Mouse (Mus musculus) CH12.LX (cell line): Measurements from ENCODE around the gene 1700010B08Rik. TPM values are rescaled to one million over a fixed set of nuclear protein-coding genes. Genes with fewer than 3 reads are reported as not detected.

Experiments
- DNase-seq: peaks from one replicate; pipeline ENCODE4 v3.0.0-alpha.2; 2013; ENCODE audit errors: extremely low read depth
- H3K27ac ChIP-seq: 2 replicates; pipeline ENCODE4 v1.5.1; 2012; ENCODE audit warnings: low read depth, mild to moderate bottlenecking, control low read depth, moderate library complexity; ENCODE audit not compliant: insufficient read depth
- H3K27me3 ChIP-seq: replicated peaks from 2 replicates; pipeline ENCODE3; 2012; ENCODE audit warnings: inconsistent platforms
- H3K36me3 ChIP-seq, 2 experiments: replicated peaks in 1 of 2; 2 replicates each; pipeline versions ENCODE3 to v1.6.1; 2012; ENCODE audit warnings: inconsistent platforms in 1 of 2, low read length in 1 of 2, mild to moderate bottlenecking in 1 of 2, mixed read lengths in 1 of 2, moderate library complexity in 1 of 2; ENCODE audit not compliant: control insufficient read depth in 1 of 2, insufficient read depth in 1 of 2
- H3K4me1 ChIP-seq, 2 experiments: 2 replicates each; pipeline ENCODE4 v1.6.1; 2012; ENCODE audit warnings: inconsistent platforms in 1 of 2, moderate library complexity in 1 of 2; ENCODE audit not compliant: insufficient read depth in 2 of 2, control insufficient read depth in 1 of 2
- H3K4me2 ChIP-seq: 2 replicates; pipeline ENCODE4 v1.6.1; 2012; ENCODE audit warnings: low read depth, mild to moderate bottlenecking, control low read depth; ENCODE audit not compliant: poor library complexity, insufficient read depth, severe bottlenecking
- H3K4me3 ChIP-seq, 3 experiments: fragments of 150-350 bp in 1 of 3; sonication (generic) in 1 of 3; replicated peaks in 1 of 3; 2 replicates each; pipeline versions ENCODE3 to v1.5.1; 2011 to 2012; ENCODE audit warnings: low read depth in 2 of 3, low read length in 2 of 3, mild to moderate bottlenecking in 2 of 3, moderate library complexity in 2 of 3, control low read depth in 1 of 3, improper control_type of control experiment in 1 of 3, inconsistent platforms in 1 of 3, mixed read lengths in 1 of 3; ENCODE audit not compliant: poor library complexity in 1 of 3
- H3K79me2 ChIP-seq: replicated peaks from 2 replicates; pipeline ENCODE4 v1.6.1; 2012; ENCODE audit warnings: mild to moderate bottlenecking, moderate library complexity; ENCODE audit not compliant: control insufficient read depth, poor library complexity, insufficient read depth, severe bottlenecking; ENCODE audit errors: extremely low read depth
- H3K9ac ChIP-seq: 2 replicates; pipeline ENCODE4 v1.6.1; 2012; ENCODE audit warnings: low read depth, mild to moderate bottlenecking, control low read depth, moderate library complexity; ENCODE audit not compliant: insufficient read depth
- H3K9me3 ChIP-seq: replicated peaks from 2 replicates; pipeline ENCODE3; 2012; ENCODE audit warnings: low read length, inconsistent platforms, mixed read lengths
- CHD1 ChIP-seq: IDR thresholded peaks from 2 replicates; pipeline ENCODE4 v1.6.1; 2012; ENCODE audit warnings: low read depth, low read length, improper control_type of control experiment, inconsistent platforms
- CHD2 ChIP-seq: IDR thresholded peaks from 2 replicates; pipeline ENCODE4 v1.6.1; 2011; ENCODE audit warnings: low read length, improper control_type of control experiment
- CTCF ChIP-seq, 2 experiments: IDR thresholded peaks in 1 of 2; conservative IDR thresholded peaks in 1 of 2; 2 replicates each; pipeline ENCODE4 v1.5.1; 2011 to 2012; ENCODE audit warnings: low read depth in 2 of 2, low read length in 2 of 2, improper control_type of control experiment in 1 of 2, inconsistent platforms in 1 of 2, mild to moderate bottlenecking in 1 of 2, moderate library complexity in 1 of 2
- E2F4 ChIP-seq: IDR thresholded peaks from 2 replicates; pipeline ENCODE4 v1.6.1; 2011; ENCODE audit warnings: low read depth, low read length, improper control_type of control experiment; ENCODE audit not compliant: insufficient replicate concordance
- EP300 ChIP-seq: IDR thresholded peaks from 2 replicates; pipeline ENCODE4 v1.6.1; 2011; ENCODE audit warnings: low read length, improper control_type of control experiment
- ETS1 ChIP-seq: conservative IDR thresholded peaks from 2 replicates; pipeline ENCODE4 v1.6.1; 2012; ENCODE audit warnings: low read depth, mild to moderate bottlenecking, inconsistent platforms, low read length, improper control_type of control experiment, moderate library complexity
- IRF4 ChIP-seq: IDR thresholded peaks from 2 replicates; pipeline ENCODE4 v1.6.1; 2014; ENCODE audit warnings: low read depth, mild to moderate bottlenecking, inconsistent platforms, low read length, improper control_type of control experiment
- JUN ChIP-seq: IDR thresholded peaks from 2 replicates; pipeline ENCODE4 v1.6.1; 2011; ENCODE audit warnings: low read depth, mild to moderate bottlenecking, low read length, improper control_type of control experiment, moderate library complexity; ENCODE audit not compliant: insufficient read depth
- JUND ChIP-seq: conservative IDR thresholded peaks from 2 replicates; pipeline ENCODE4 v1.6.1; 2011; ENCODE audit warnings: low read depth, low read length, improper control_type of control experiment
- KAT2A ChIP-seq: IDR thresholded peaks from 2 replicates; pipeline ENCODE4 v1.6.1; 2012; ENCODE audit warnings: low read length, improper control_type of control experiment, inconsistent platforms; ENCODE audit not compliant: insufficient replicate concordance
- MAX ChIP-seq: IDR thresholded peaks from 2 replicates; pipeline ENCODE4 v1.6.1; 2011; ENCODE audit warnings: low read length, improper control_type of control experiment
- MAZ ChIP-seq: IDR thresholded peaks from 2 replicates; pipeline ENCODE4 v1.6.1; 2012; ENCODE audit warnings: low read depth, mild to moderate bottlenecking, inconsistent platforms, low read length, improper control_type of control experiment, moderate library complexity
- MEF2A ChIP-seq: IDR thresholded peaks from 2 replicates; pipeline ENCODE4 v1.6.1; 2014; ENCODE audit warnings: low read depth, mild to moderate bottlenecking, inconsistent platforms, low read length, improper control_type of control experiment, borderline replicate concordance
- MXI1 ChIP-seq: IDR thresholded peaks from 2 replicates; pipeline ENCODE4 v1.6.1; 2011; ENCODE audit warnings: mild to moderate bottlenecking, low read depth, low read length, improper control_type of control experiment
- MYC ChIP-seq: IDR thresholded peaks from 2 replicates; pipeline ENCODE4 v1.6.1; 2011; ENCODE audit warnings: low read depth, mild to moderate bottlenecking, improper control_type of control experiment, low read length
- NELFE ChIP-seq: IDR thresholded peaks from 2 replicates; pipeline ENCODE4 v1.6.1; 2011; ENCODE audit warnings: low read depth, low read length, improper control_type of control experiment
- PAX5 ChIP-seq: IDR thresholded peaks from 2 replicates; pipeline ENCODE4 v1.6.1; 2012; ENCODE audit warnings: low read length, inconsistent platforms, mixed read lengths
- POLR2AphosphoS2 ChIP-seq: IDR thresholded peaks from 2 replicates; pipeline ENCODE4 v1.6.1; 2011; ENCODE audit warnings: low read depth, low read length, improper control_type of control experiment
- RCOR1 ChIP-seq: conservative IDR thresholded peaks from 2 replicates; pipeline ENCODE4 v1.6.1; 2012; ENCODE audit warnings: low read depth, mild to moderate bottlenecking, inconsistent platforms, low read length, improper control_type of control experiment
- TBP ChIP-seq: conservative IDR thresholded peaks from 2 replicates; pipeline ENCODE4 v1.6.1; 2011; ENCODE audit warnings: low read depth, low read length, improper control_type of control experiment
- TCF12 ChIP-seq: IDR thresholded peaks from 2 replicates; pipeline ENCODE4 v1.6.1; 2014; ENCODE audit warnings: low read depth, mild to moderate bottlenecking, inconsistent platforms, low read length, improper control_type of control experiment
- UBTF ChIP-seq: IDR thresholded peaks from 2 replicates; pipeline ENCODE4 v1.6.1; 2012; ENCODE audit warnings: low read depth, mild to moderate bottlenecking, inconsistent platforms, low read length, improper control_type of control experiment, moderate library complexity
- ZKSCAN1 ChIP-seq: IDR thresholded peaks from 2 replicates; pipeline ENCODE4 v1.6.1; 2012; ENCODE audit warnings: low read depth, inconsistent platforms, low read length, improper control_type of control experiment, borderline replicate concordance
- ZNF384 ChIP-seq: IDR thresholded peaks from 2 replicates; pipeline ENCODE4 v1.6.1; 2012; ENCODE audit warnings: low read depth, low read length, improper control_type of control experiment, inconsistent platforms
- dilution Hi-C: fragments of 300-500 bp; cut with MboI; formaldehyde crosslinking; loops from 2 replicates; pipeline ENCODE4 v1.14.3; 2020; ENCODE audit warnings: low sequenced_read_pairs; ENCODE audit not compliant: extremely low pct_unique_long_range_greater_than_20kb, extremely low pct_ligation_motif_present
- in situ Hi-C: fragments of 300-500 bp; cut with MboI; formaldehyde crosslinking; loops from 3 replicates; pipeline ENCODE4 v1.14.3; 2019; ENCODE audit warnings: low sequenced_read_pairs, low pct_ligation_motif_present, low pct_unique_long_range_greater_than_20kb, mixed read lengths
- polyA plus RNA-seq: library from polyadenylated mRNA; unstranded; fragments of >175 nt; gene quantifications from 2 replicates; pipeline ENCODE4 v1.2.1, GENCODE M21; 2012; ENCODE audit warnings: low read depth; ENCODE audit not compliant: insufficient read length
- total RNA-seq, 2 experiments: library from RNA; depleted of rRNA; stranded (reverse); fragments of 300-350 nt in 1 of 2; fragments of >200 nt in 1 of 2; gene quantifications; 2 replicates each; pipeline ENCODE4 v1.2.3; 2012 to 2014

1700010B08Rik gene
- total and polyA plus RNA-seq, 3 experiments, result not detected

DNA sequence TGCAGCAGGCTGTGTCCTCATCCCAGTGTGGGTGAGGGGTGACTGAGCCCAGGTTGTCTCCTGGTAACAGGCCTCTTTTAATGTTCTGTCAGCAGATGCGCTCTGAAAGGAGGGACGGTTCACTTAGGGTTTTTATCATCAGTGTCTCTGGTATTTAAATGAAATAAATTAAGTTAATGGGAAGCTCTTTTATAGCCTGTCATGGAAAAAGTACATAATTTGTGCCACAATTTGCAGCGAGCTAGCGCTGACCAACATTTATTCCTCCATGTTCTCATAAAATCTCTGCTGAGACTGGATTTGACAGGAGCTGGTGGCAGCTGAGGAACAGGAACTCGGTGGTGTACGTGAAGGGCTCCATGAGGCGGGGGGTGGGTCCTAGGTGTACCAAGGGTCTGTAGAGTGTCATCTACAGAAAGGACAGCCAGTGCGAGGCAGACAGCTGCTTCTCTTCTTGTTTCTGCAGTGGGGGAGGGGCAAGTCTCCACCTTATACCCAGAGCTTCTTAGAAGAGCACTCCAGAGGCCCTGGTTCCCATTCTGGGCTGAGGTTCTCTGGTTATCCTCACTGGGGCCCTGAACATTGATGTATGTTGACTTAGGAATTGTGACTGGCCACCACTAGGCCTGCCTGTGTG lies 48.9 kb downstream of the 1700010B08Rik start:
- peak; percentile 27 for DNase-seq
- Histone ChIP-seq H3K9me3 (no peaks in the 10 kb centered on the region), H3K36me3 (peaks cover 18 to 78% of the 10 kb centered on the region in 2 experiments), H3K27me3 (no peaks in the 10 kb centered on the region), H3K27ac (no peak overlapping the region), H3K79me2 (no peaks in the 10 kb centered on the region), H3K4me2 (no peak overlapping the region), H3K4me1 (peaks cover 12 to 51% of the 10 kb centered on the region in 2 experiments), H3K4me3 (no peak overlapping the region), H3K9ac (no peak overlapping the region)
- dilution Hi-C loops (no loop called here), in situ Hi-C loops (no loop called here)
- TF ChIP-seq EP300 (no peak), CTCF (conservative IDR thresholded peaks at IDR 0.05 in 1 of 2, IDR thresholded peaks at IDR 0.05 in 1 of 2; ENCODE audit: low read depth in 2 of 2, low read length in 2 of 2) (no peak), UBTF (no peak), TBP (no peak), KAT2A (no peak), ZKSCAN1 (no peak), MYC (no peak), MAX (no peak), JUND (no peak), JUN (no peak), TCF12 (no peak), MAZ (no peak), RCOR1 (no peak), MEF2A (no peak), PAX5 (no peak), E2F4 (no peak)

DNA sequence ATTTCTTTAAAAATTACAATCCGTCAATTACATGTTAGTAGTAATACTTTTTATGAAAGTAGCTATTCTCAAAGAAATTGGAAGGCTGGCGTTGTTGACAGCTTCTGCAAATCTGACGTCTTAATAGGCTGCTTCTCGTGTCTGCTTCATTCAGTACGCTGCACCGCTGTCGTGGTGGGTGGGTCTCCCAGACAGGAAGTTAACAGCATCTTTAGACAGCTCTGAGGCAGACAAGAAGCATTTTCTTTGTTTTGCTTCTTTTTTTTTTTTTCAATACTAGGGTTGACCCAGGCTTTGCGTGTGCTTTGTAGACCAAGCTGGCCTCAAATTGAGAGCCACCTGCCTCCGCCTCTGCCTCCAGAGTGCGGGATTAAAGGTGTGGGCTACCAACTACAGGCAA lies 50.0 kb downstream of the 1700010B08Rik start:
- dilution Hi-C loops, result no loop called here
- Histone ChIP-seq H3K27ac (no peak overlapping the region), H3K9ac (no peak overlapping the region), H3K36me3 (peaks cover 12 to 76% of the 10 kb centered on the region in 2 experiments), H3K4me2 (no peak overlapping the region), H3K9me3 (no peaks in the 10 kb centered on the region), H3K27me3 (no peaks in the 10 kb centered on the region), H3K79me2 (no peaks in the 10 kb centered on the region), H3K4me3 (no peak overlapping the region), H3K4me1 (peaks cover 12 to 51% of the 10 kb centered on the region in 2 experiments)
- in situ Hi-C loops, result no loop called here
- TF ChIP-seq CHD1, result no peak
- TF ChIP-seq KAT2A, result no peak
- TF ChIP-seq ETS1, result no peak
- TF ChIP-seq NELFE, result no peak
- no peak for TF ChIP-seq ZKSCAN1
- no peak for TF ChIP-seq CHD2
- TF ChIP-seq MXI1, result no peak
- no peak for TF ChIP-seq IRF4
- TF ChIP-seq MAX, result no peak
- TF ChIP-seq TCF12, result no peak
- no peak for TF ChIP-seq POLR2AphosphoS2
- no peak for TF ChIP-seq MEF2A
- no peak for TF ChIP-seq ZNF384
- no peak for DNase-seq
